Mouse (Mus musculus): ENCODE data around the gene 1300017J02Rik. TPM values are rescaled to one million over a fixed set of nuclear protein-coding genes. Genes with fewer than 3 reads are reported as not detected.
A peak's percentile ranks its signal among the peaks of the same experiment; 100 is the strongest.

1300017J02Rik gene
- polyA plus RNA-seq, 1 experiment = 0.26 TPM

DNA sequence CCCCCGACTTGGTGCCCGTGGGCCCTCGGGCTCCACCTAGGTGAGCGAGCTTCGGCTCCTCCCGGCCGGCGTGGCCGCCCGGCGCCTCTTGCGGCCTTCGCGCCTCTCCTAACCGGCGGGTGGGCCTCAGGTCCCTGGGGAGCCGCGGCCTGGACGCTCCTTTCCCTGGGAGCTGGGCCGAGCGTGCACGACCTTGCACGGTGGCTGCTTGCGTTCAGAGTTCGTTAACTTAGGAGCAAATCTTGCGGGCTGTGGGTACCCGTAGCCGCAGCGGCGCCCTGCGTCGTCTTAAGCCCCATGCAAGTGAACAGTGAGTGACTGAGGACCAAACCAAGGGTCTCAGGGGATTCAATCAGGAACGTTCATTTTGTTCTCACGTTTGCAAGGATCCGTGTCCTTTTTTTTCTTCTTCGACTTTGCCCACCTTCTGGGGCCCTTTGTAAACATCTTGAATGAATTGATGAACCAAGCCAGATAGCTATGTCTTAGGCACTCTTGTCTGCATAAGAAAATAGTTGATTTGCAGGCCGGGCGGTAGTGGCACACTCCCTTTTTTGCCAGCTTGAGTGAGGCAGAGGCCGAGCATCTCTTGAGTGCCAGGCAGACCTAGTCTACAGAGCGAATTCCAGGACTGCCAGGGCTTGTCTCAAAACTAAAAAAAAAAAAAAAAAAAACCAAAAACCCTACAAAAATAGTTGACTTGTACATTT is 605 bp upstream of the 1300017J02Rik start:
- no peak for DNase-seq
- Histone ChIP-seq H3K4me1 (ENCODE audit: control insufficient read depth, insufficient read depth, low read length) (no peaks in the 10 kb centered on the region), H3K4me3 (replicated peaks; ENCODE audit: extremely low read depth, low read depth, low read length) (peak overlapping the region; percentile 61)
- 1% methylated on average over 40 of the region's 40 CpGs for WGBS
- TF ChIP-seq POLR2A (IDR thresholded peaks at IDR 0.05; ENCODE audit: borderline replicate concordance, extremely low read depth, low read depth, low read length) = no peak

GRCm38 (mm10) chr9:103302666-103303065 is 2.2 kb downstream of the 1300017J02Rik start:
- no peak overlapping the region for H3K4me3 ChIP-seq (replicated peaks; ENCODE audit: extremely low read depth, low read depth, low read length)
- 50% methylated on average over 3 of the region's 3 CpGs for WGBS
- TF ChIP-seq POLR2A (IDR thresholded peaks at IDR 0.05; ENCODE audit: borderline replicate concordance, extremely low read depth, low read depth, low read length) = no peak
- peak; percentile 44; the same call in 1 of the 2 replicates for TF ChIP-seq CTCF (IDR thresholded peaks at IDR 0.05; ENCODE audit: insufficient read depth, low read length)
- DNase-seq = peak; percentile 53
- H3K4me1 ChIP-seq (ENCODE audit: control insufficient read depth, insufficient read depth, low read length) = no peaks in the 10 kb centered on the region

DNA sequence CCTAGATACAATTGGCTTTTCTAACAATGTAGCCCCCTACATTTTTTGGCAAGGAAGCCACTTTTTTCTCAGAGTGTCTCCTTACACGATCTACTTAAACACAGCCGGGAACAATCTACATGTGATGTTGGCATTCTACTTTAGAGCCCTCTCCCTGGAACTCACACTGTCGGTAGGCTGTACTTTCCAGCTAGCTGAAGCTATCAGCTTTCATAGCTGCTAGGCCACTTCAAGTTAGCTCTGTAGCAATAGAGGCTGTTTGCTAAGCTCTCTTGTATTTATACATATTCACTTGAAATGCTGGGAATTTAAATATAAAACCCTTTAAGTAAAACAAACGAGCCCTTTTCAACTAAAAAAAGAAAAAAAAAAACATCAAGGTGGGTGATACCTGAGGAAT is 2.6 kb downstream of the 1300017J02Rik start:
- Histone ChIP-seq H3K4me3 (replicated peaks; ENCODE audit: extremely low read depth, low read depth, low read length) (no peak overlapping the region), H3K4me1 (ENCODE audit: control insufficient read depth, insufficient read depth, low read length) (no peaks in the 10 kb centered on the region)
- DNase-seq = no peak
- 57% methylated on average over 4 of the region's 4 CpGs for WGBS
- TF ChIP-seq POLR2A (IDR thresholded peaks at IDR 0.05; ENCODE audit: borderline replicate concordance, extremely low read depth, low read depth, low read length) = no peak
- no peak for TF ChIP-seq CTCF (IDR thresholded peaks at IDR 0.05; ENCODE audit: insufficient read depth, low read length)

GRCm38 (mm10) chr9:103301086-103301485 is 3.8 kb downstream of the 1300017J02Rik start:
- no peak overlapping the region for H3K4me3 ChIP-seq (replicated peaks; ENCODE audit: extremely low read depth, low read depth, low read length)
- DNase-seq = no peak
- TF ChIP-seq CTCF (IDR thresholded peaks at IDR 0.05; ENCODE audit: insufficient read depth, low read length) (no peak), POLR2A (IDR thresholded peaks at IDR 0.05; ENCODE audit: borderline replicate concordance, extremely low read depth, low read depth, low read length) (no peak)
- H3K4me1 ChIP-seq (ENCODE audit: control insufficient read depth, insufficient read depth, low read length) = no peaks in the 10 kb centered on the region
- WGBS = 89% methylated on average over 8 of the region's 8 CpGs

DNA sequence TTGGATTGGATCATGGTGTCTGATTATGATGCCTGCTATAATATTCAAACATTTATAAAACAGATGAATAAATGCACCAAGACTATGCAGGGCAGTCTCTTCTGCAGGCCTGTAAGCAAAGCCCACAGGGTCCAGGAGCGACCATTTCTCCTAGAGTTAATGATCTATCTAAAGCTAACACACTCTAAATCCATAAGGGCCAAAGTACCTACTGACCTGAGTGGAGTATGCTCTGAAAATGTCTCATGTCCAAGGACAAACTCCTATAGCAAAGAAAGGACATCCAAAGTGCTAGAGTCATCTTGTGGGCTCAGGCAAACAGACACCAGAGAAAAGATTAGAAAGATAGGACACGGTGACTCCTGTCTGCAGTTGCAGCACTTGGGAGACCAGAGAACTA is 10.4 kb downstream of the 1300017J02Rik start:
- no peak for DNase-seq
- no peak overlapping the region for H3K4me3 ChIP-seq (replicated peaks; ENCODE audit: extremely low read depth, low read depth, low read length)
- WGBS = 77% methylated on average over 2 of the region's 2 CpGs
- no peak for TF ChIP-seq POLR2A (IDR thresholded peaks at IDR 0.05; ENCODE audit: borderline replicate concordance, extremely low read depth, low read depth, low read length)
- TF ChIP-seq CTCF (IDR thresholded peaks at IDR 0.05; ENCODE audit: insufficient read depth, low read length) = no peak
- H3K4me1 ChIP-seq (ENCODE audit: control insufficient read depth, insufficient read depth, low read length) = no peaks in the 10 kb centered on the region

- Histone ChIP-seq H3K4me3 (replicated peaks; ENCODE audit: extremely low read depth, low read depth, low read length) (no peak overlapping the region), H3K4me1 (ENCODE audit: control insufficient read depth, insufficient read depth, low read length) (no peaks in the 10 kb centered on the region)
- WGBS = 87% methylated on average over 13 of the region's 13 CpGs
- no peak for TF ChIP-seq CTCF (IDR thresholded peaks at IDR 0.05; ENCODE audit: insufficient read depth, low read length)
- TF ChIP-seq POLR2A (IDR thresholded peaks at IDR 0.05; ENCODE audit: borderline replicate concordance, extremely low read depth, low read depth, low read length) = no peak
- no peak for DNase-seq
These were observed 16.2 kb downstream of the 1300017J02Rik start for GRCm38 (mm10) chr9:103288489-103289180.

- no peaks in the 10 kb centered on the region for H3K4me1 ChIP-seq (ENCODE audit: control insufficient read depth, insufficient read depth, low read length)
- no peak for TF ChIP-seq POLR2A (IDR thresholded peaks at IDR 0.05; ENCODE audit: borderline replicate concordance, extremely low read depth, low read depth, low read length)
- 82% methylated on average over 19 of the region's 19 CpGs for WGBS
- no peak for DNase-seq
- H3K4me3 ChIP-seq (replicated peaks; ENCODE audit: extremely low read depth, low read depth, low read length) = no peak overlapping the region
These were observed 16.9 kb downstream of the 1300017J02Rik start for GRCm38 (mm10) chr9:103287840-103288488.

DNA sequence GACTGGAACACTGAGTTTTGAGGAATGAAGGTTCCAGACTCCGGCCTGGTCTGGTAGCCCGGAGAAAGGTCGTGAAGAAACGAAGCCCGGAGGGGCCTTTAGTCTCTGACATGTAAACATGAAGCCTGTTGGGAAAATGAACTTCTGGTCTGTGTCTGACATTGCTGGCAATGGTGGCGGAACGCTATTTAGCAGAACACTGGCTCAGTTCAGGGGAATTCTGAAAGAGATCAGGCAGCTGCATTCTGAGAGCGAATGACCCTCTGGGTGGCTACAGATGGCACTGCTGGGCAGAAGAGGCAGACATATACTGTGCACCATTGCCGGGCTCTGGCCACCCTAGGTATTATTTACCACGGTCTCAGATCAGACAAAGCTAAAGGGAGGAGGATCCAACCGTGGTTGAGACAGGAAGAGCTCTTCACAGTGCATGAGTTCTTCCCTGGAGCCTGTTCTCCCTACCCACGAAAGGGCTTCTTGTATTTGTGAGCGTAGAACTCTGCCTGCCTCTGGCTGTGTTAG is 17.9 kb downstream of the 1300017J02Rik start:
- 60% methylated on average over 13 of the region's 13 CpGs for WGBS
- no peak for DNase-seq
- TF ChIP-seq POLR2A (IDR thresholded peaks at IDR 0.05; ENCODE audit: borderline replicate concordance, extremely low read depth, low read depth, low read length) = no peak
- no peak for TF ChIP-seq CTCF (IDR thresholded peaks at IDR 0.05; ENCODE audit: insufficient read depth, low read length)
- no peak overlapping the region for H3K4me3 ChIP-seq (replicated peaks; ENCODE audit: extremely low read depth, low read depth, low read length)
- H3K4me1 ChIP-seq (ENCODE audit: control insufficient read depth, insufficient read depth, low read length) = no peaks in the 10 kb centered on the region

DNA sequence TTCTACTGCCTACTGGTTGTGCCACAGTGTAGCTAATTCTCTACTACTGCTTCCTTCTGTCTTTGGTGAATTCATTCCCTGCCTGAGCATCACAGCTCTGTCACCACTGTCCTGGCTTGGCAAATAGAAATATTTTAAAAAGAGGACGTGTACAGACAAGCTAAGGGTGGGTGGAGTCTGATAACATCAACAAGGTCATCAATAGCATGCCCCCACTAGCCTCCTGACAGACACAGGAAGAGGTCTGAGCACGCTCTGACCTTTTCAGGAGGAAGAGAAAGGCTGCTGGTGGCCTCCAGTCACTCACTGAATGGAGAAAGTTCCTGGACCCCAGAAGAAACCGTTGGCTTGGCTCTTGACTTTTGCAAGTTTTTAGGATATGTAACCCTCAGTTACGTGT is 18.5 kb downstream of the 1300017J02Rik start:
- Histone ChIP-seq H3K4me3 (replicated peaks; ENCODE audit: extremely low read depth, low read depth, low read length) (no peak overlapping the region), H3K4me1 (ENCODE audit: control insufficient read depth, insufficient read depth, low read length) (no peaks in the 10 kb centered on the region)
- TF ChIP-seq POLR2A (IDR thresholded peaks at IDR 0.05; ENCODE audit: borderline replicate concordance, extremely low read depth, low read depth, low read length) (no peak), CTCF (IDR thresholded peaks at IDR 0.05; ENCODE audit: insufficient read depth, low read length) (no peak)
- DNase-seq = no peak
- WGBS = 39% methylated on average over 4 of the region's 4 CpGs

All from lung, adult 2 months (tissue).